7 mouse cellular contexts compared by ENCODE assay signal in genomic region chr4:129743010-129743390, GRCm38 (mm10). TPM values are rescaled to one million over a fixed set of nuclear protein-coding genes. Genes with fewer than 3 reads are reported as not detected.
DNase-seq lines count a peak whose midpoint lies in the region; ATAC-seq and TF ChIP-seq lines count a peak whose summit lies in the region.

No protein-coding gene starts in this region.

- TF ChIP-seq CTCF in liver, adult 2 months (IDR thresholded peaks at IDR 0.05; ENCODE audit: low read depth, low read length): no peak
- no peak for TF ChIP-seq CTCF in embryonic fibroblast, embryonic 13.5 days (IDR thresholded peaks at IDR 0.05; ENCODE audit: borderline replicate concordance, insufficient read depth, low read length)

- H3K4me1 ChIP-seq in liver, adult 2 months (ENCODE audit: control insufficient read depth, insufficient read depth, low read length): no peaks in the 10 kb centered on the region; the same call in 1 of the 2 replicates
- peaks cover 4% of the 10 kb centered on the region for H3K4me1 ChIP-seq in embryonic fibroblast, embryonic 13.5 days (ENCODE audit: control insufficient read depth, insufficient read depth, low read length)
- H3K4me1 ChIP-seq in intestine, embryonic 16.5 days (ENCODE audit: control insufficient read depth, insufficient read depth, low read length): peaks cover 15% of the 10 kb centered on the region; the same call in 1 of the 2 replicates
- H3K4me1 ChIP-seq in midbrain, embryonic 14.5 days (ENCODE audit: control insufficient read depth, insufficient read depth, low read length): peaks cover 24% of the 10 kb centered on the region

- no peak overlapping the region; the same call in 1 of the 2 replicates for H3K9ac ChIP-seq in liver, adult 2 months (ENCODE audit: low read depth, low read length)
- H3K9ac ChIP-seq in intestine, embryonic 16.5 days (ENCODE audit: low read depth, low read length): peak overlapping the region; percentile 99
- peak overlapping the region; percentile 89 for H3K9ac ChIP-seq in midbrain, embryonic 14.5 days (replicated peaks; ENCODE audit: low read length)

- WGBS in liver, adult 2 months: 20% methylated on average over 7 of the region's 7 CpGs
- WGBS in intestine, embryonic 16.5 days: 8% methylated on average over 7 of the region's 7 CpGs
- 7% methylated on average over 7 of the region's 7 CpGs for WGBS in midbrain, embryonic 14.5 days

- peak overlapping the region; percentile 64 for H3K4me2 ChIP-seq in intestine, embryonic 16.5 days (ENCODE audit: low read depth, low read length)
- H3K4me2 ChIP-seq in midbrain, embryonic 14.5 days (ENCODE audit: low read length): peak overlapping the region; percentile 61

- peaks cover 15% of the 10 kb centered on the region for H3K79me2 ChIP-seq in liver, adult 2 months (ENCODE audit: control insufficient read depth, insufficient read depth, low read length)

- no peak for TF ChIP-seq POLR2A in liver, adult 2 months (IDR thresholded peaks at IDR 0.05; ENCODE audit: extremely low read depth, insufficient read depth, low read length)
- TF ChIP-seq POLR2A in embryonic fibroblast, embryonic 13.5 days (IDR thresholded peaks at IDR 0.05; ENCODE audit: low read depth, low read length): no peak; the same call in 1 of the 2 replicates

- ATAC-seq in intestine, embryonic 16.5 days: no peak
- no peak for ATAC-seq in midbrain, embryonic 14.5 days (ENCODE audit: low FRiP score, low TSS enrichment)
- ATAC-seq in activated CD4-positive, CD25-positive, alpha-beta regulatory T cell, adult 4 months: no peak

- H3K27ac ChIP-seq in liver, adult 2 months (replicated peaks; ENCODE audit: insufficient read depth, low read depth, low read length): peak overlapping the region; percentile 82
- peak overlapping the region; percentile 97 for H3K27ac ChIP-seq in embryonic fibroblast, embryonic 13.5 days (ENCODE audit: insufficient read depth, low read length)
- peak overlapping the region; percentile 99 for H3K27ac ChIP-seq in intestine, embryonic 16.5 days (ENCODE audit: low read length)
- H3K27ac ChIP-seq in midbrain, embryonic 14.5 days (replicated peaks; ENCODE audit: low read depth, low read length): peak overlapping the region; percentile 100

- peaks cover 2% of the 10 kb centered on the region; the same call in 1 of the 2 replicates for H3K36me3 ChIP-seq in liver, adult 2 months (ENCODE audit: control insufficient read depth, insufficient read depth, low read length)
- H3K36me3 ChIP-seq in intestine, embryonic 16.5 days (ENCODE audit: control insufficient read depth, insufficient read depth, low read length): no peaks in the 10 kb centered on the region
- no peaks in the 10 kb centered on the region for H3K36me3 ChIP-seq in midbrain, embryonic 14.5 days (ENCODE audit: control insufficient read depth, insufficient read depth, low read length)

- peak overlapping the region; percentile 84 for H3K4me3 ChIP-seq in liver, adult 2 months (ENCODE audit: insufficient read depth, low read depth, low read length)
- peak overlapping the region; percentile 56 for H3K4me3 ChIP-seq in embryonic fibroblast, embryonic 13.5 days (ENCODE audit: insufficient read depth, low read length)
- H3K4me3 ChIP-seq in intestine, embryonic 16.5 days (ENCODE audit: low read length): peak overlapping the region; percentile 99
- peak overlapping the region; percentile 100 for H3K4me3 ChIP-seq in midbrain, embryonic 14.5 days (replicated peaks; ENCODE audit: low read depth, low read length)

- no peak for DNase-seq in liver, adult 2 months (ENCODE audit: extremely low read depth, low read depth, low spot score)
- DNase-seq in liver: no peak
- DNase-seq in R1 (ENCODE audit: low read depth, low spot score): peak; percentile 48
- DNase-seq in midbrain, embryonic 14.5 days: no peak

- no peaks in the 10 kb centered on the region for H3K9me3 ChIP-seq in intestine, embryonic 16.5 days (ENCODE audit: control insufficient read depth, low read length)
- no peaks in the 10 kb centered on the region for H3K9me3 ChIP-seq in midbrain, embryonic 14.5 days (ENCODE audit: control insufficient read depth, low read length)

- no peaks in the 10 kb centered on the region for H3K27me3 ChIP-seq in liver, adult 2 months (ENCODE audit: control insufficient read depth, insufficient read depth, low read length)
- H3K27me3 ChIP-seq in intestine, embryonic 16.5 days (replicated peaks; ENCODE audit: control insufficient read depth, insufficient read depth, low read length): no peaks in the 10 kb centered on the region
- H3K27me3 ChIP-seq in midbrain, embryonic 14.5 days (ENCODE audit: control insufficient read depth, insufficient read depth, low read length): no peaks in the 10 kb centered on the region

RNA-seq across cellular contexts. Expression of gene Khdrbs1, which starts 0.9 kb away (rescaled TPM):
- 12.2 and 12.3 TPM in 2 replicates for total RNA-seq in liver, adult 2 months (2014; rRNA removed)
- 6.9 and 7.9 TPM in 2 replicates for polyA plus RNA-seq in liver, adult 2 months (2012; rRNA removed)
- polyA plus RNA-seq in embryonic fibroblast, embryonic 13.5 days (2011; ENCODE audit: insufficient read length, low read depth, missing spikeins): 113 and 146 TPM in 2 replicates
- polyA plus RNA-seq in intestine, embryonic 16.5 days (2015; fragmentation: Nextera tagmentation; extraction: Ambion mirVana): 62.2 and 62.6 TPM in 2 replicates
- polyA plus RNA-seq in midbrain, embryonic 14.5 days (2014; fragmentation: Nextera tagmentation; extraction: Ambion mirVana): 119 and 154 TPM in 2 replicates
- polyA plus RNA-seq in activated CD4-positive, CD25-positive, alpha-beta regulatory T cell, adult 4 months (2017; shearing (Covaris generic)): 10 to 100 TPM; 34.4 to 34.7 TPM

RNA-seq across cellular contexts. Expression of gene Tmem39b, which starts 46.4 kb away (rescaled TPM):
- total RNA-seq in liver, adult 2 months (2014; rRNA removed): 1.5 and 1.8 TPM in 2 replicates
- polyA plus RNA-seq in liver, adult 2 months (2012; rRNA removed): 12.5 and 15.6 TPM in 2 replicates
- 15.4 and 19.1 TPM in 2 replicates for polyA plus RNA-seq in embryonic fibroblast, embryonic 13.5 days (2011; ENCODE audit: insufficient read length, low read depth, missing spikeins)
- 9.2 and 10.6 TPM in 2 replicates for polyA plus RNA-seq in intestine, embryonic 16.5 days (2015; fragmentation: Nextera tagmentation; extraction: Ambion mirVana)
- polyA plus RNA-seq in midbrain, embryonic 14.5 days (2014; fragmentation: Nextera tagmentation; extraction: Ambion mirVana): 43.5 and 48.6 TPM in 2 replicates
- 10 to 100 TPM in 1 of 2 experiments, 1 to 10 TPM in 1; 7.6 to 15.6 TPM for polyA plus RNA-seq in activated CD4-positive, CD25-positive, alpha-beta regulatory T cell, adult 4 months (2017; shearing (Covaris generic))
